Mouse (Mus musculus): ENCODE measurements around the gene Gm28042.

DNA sequence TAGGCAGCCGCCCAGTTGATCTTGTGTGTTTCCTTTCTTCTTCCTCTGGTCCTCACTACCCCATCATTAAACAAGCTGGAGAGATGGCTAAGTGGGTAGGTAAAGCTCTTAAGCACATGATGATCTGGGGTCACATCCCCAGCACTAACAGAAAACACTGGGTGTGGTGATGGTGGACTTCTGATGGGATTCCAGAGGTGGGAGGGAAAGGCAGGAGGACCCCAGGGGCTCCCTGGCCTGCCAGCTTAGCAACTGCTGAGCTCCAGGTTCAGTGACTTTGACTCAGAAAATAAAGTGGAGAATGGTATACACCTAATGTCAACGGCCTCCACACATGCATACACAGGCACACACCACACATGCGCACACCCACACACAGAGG lies 648 bp downstream of the Gm28042 start:
- TF ChIP-seq GATA1 (IDR thresholded peaks at IDR 0.05; ENCODE audit: low read length) (no peak), TAL1 (IDR thresholded peaks at IDR 0.05; ENCODE audit: low read length) (no peak)
